Mouse (Mus musculus): Measurements from ENCODE around the gene Mettl8.

The Mettl8 gene

GRCm38 (mm10) chr2:70932965-70933364 lies 122.4 kb downstream of the Mettl8 start:
- no peak for DNase-seq (ENCODE audit: low read depth, low spot score)

DNA sequence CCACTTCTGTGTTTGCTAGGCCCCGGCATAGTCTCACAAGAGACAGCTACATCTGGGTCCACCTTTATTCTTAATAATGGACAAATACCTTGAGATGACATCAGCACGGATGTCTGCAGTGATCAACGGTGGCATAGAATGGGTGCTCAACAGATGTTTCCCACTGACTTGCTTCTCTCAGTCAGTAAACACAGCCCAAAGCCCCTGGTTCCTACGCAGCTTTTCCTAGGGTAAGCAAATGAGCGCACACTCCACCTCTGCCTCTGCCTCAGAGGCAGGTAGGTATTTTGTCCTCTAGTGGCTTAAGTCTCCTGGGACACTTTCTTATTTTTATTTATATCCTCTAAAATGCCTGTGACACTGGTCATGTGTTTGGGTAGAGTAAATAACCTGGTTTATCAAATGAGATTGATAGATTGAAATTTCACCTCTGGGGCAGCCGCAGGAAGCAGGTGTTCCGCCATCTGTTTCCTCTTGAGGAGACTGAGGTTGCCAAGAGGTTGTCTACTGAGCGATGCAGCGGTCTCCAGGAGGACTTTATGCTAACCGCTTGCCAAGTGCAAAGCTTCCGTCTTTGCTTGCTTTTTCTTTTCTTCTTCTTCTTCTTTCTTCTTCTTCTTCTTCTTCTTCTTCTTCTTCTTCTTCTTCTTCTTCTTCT lies 124.6 kb downstream of the Mettl8 start:
- DNase-seq (ENCODE audit: low read depth, low spot score) = no peak

- DNase-seq (ENCODE audit: low read depth, low spot score) = no peak
Observed at GRCm38 (mm10) chr2:70929714-70930113, 125.7 kb downstream of the Mettl8 start.

GRCm38 (mm10) chr2:70924049-70924448 lies 131.3 kb downstream of the Mettl8 start:
- DNase-seq (ENCODE audit: low read depth, low spot score) = no peak

DNA sequence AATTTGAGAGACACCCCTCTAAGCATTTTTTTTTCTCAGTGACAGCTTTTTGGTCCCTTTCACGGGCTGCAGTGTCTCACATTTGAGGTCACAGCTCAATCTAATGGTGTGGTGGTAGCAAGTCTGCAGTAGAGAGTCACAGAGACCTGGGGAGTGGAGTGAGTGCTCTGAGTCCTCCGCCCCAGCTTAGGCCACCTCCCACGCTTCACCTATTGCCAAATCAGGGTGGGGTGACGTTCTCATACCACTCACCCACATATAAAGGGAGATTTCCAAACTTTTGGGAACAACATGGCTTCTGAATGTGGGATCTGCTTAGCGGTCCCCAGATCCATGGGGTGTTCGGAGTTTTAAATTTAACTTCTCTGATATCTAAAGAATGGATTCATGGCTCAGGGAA lies 132.6 kb downstream of the Mettl8 start:
- DNase-seq (ENCODE audit: low read depth, low spot score) = no peak

GRCm38 (mm10) chr2:70920937-70921596 lies 134.3 kb downstream of the Mettl8 start:
- no peak for DNase-seq (ENCODE audit: low read depth, low spot score)

GRCm38 (mm10) chr2:70919913-70920522 lies 135.4 kb downstream of the Mettl8 start:
- DNase-seq (ENCODE audit: low read depth, low spot score) = no peak

DNA sequence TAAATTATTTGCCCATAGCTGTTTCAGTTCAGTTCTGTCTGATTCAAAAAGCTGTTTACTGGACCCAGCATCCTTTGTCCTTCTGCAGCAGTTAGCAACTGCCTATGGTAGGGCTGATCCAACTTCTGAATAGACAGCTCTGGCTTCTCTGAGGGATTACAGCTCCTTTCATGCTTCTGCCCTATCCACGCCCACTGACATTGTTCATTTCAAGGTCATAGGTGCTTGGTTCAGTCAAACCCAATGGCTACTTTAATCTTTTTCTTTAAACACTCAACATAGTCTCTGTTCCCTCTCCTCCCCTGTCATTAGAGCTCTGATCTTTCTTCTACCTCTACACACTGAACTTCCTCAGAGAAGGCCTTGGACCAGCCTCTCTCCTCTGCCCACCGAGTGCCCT lies 136.9 kb downstream of the Mettl8 start:
- DNase-seq (ENCODE audit: low read depth, low spot score) = no peak
